Mouse (Mus musculus) right cerebral cortex, postnatal 4 days (tissue): Measurements from ENCODE around the gene Acap2.

Experiments
- DNase-seq: peaks from one replicate; pipeline ENCODE4 v3.0.0-alpha.2; 2022

The Acap2 gene

GRCm38 (mm10) chr16:31167017-31167887 is 33.8 kb downstream of the Acap2 start:
- DNase-seq = no peak

- no peak for DNase-seq
These were observed 35.1 kb downstream of the Acap2 start for GRCm38 (mm10) chr16:31165907-31166306.

GRCm38 (mm10) chr16:31165467-31165866 is 35.6 kb downstream of the Acap2 start:
- DNase-seq = no peak

- DNase-seq = no peak
These were observed 36.9 kb downstream of the Acap2 start for GRCm38 (mm10) chr16:31164125-31164524.

- no peak for DNase-seq
These were observed 40.6 kb downstream of the Acap2 start for GRCm38 (mm10) chr16:31160486-31160885.

GRCm38 (mm10) chr16:31159491-31159890 is 41.6 kb downstream of the Acap2 start:
- no peak for DNase-seq

- DNase-seq = no peak
These were observed 51.2 kb downstream of the Acap2 start for GRCm38 (mm10) chr16:31149841-31150240.

GRCm38 (mm10) chr16:31148891-31149290 is 52.2 kb downstream of the Acap2 start:
- no peak for DNase-seq

- DNase-seq = no peak
These were observed 53.3 kb downstream of the Acap2 start for GRCm38 (mm10) chr16:31147766-31148165.

- no peak for DNase-seq
These were observed 59.1 kb downstream of the Acap2 start for GRCm38 (mm10) chr16:31141916-31142315.

GRCm38 (mm10) chr16:31136616-31137253 is 64.3 kb downstream of the Acap2 start:
- no peak for DNase-seq

- DNase-seq = no peak
These were observed 65.5 kb downstream of the Acap2 start for GRCm38 (mm10) chr16:31135519-31135918.

GRCm38 (mm10) chr16:31131531-31131930 is 69.5 kb downstream of the Acap2 start:
- DNase-seq = no peak

GRCm38 (mm10) chr16:31128116-31128515 is 72.9 kb downstream of the Acap2 start:
- DNase-seq = no peak

GRCm38 (mm10) chr16:31124991-31125390 is 76.1 kb downstream of the Acap2 start:
- no peak for DNase-seq

- no peak for DNase-seq
These were observed 79.4 kb downstream of the Acap2 start for GRCm38 (mm10) chr16:31121612-31122011.

GRCm38 (mm10) chr16:31113596-31113995 is 87.4 kb downstream of the Acap2 start:
- no peak for DNase-seq

- no peak for DNase-seq
These were observed 99.7 kb downstream of the Acap2 start for GRCm38 (mm10) chr16:31101352-31101751.

- no peak for DNase-seq
These were observed 101.1 kb downstream of the Acap2 start for GRCm38 (mm10) chr16:31099906-31100305.

GRCm38 (mm10) chr16:31094036-31094435 is 107.0 kb downstream of the Acap2 start:
- no peak for DNase-seq

GRCm38 (mm10) chr16:31093186-31093585 is 107.9 kb downstream of the Acap2 start:
- no peak for DNase-seq

- DNase-seq = no peak
These were observed 119.2 kb downstream of the Acap2 start for GRCm38 (mm10) chr16:31081891-31082290.

- peak; percentile 91 for DNase-seq
These were observed 119.8 kb downstream of the Acap2 start, which contains the start of gene Xxylt1 for GRCm38 (mm10) chr16:31081125-31081664. Gene Xxylt1 (minus strand): TSS chr16:31081432.

GRCm38 (mm10) chr16:31080573-31081051 is 120.4 kb downstream of the Acap2 start:
- DNase-seq = peak; percentile 53
